Comparison of ENCODE assay signal across 8 mouse cellular contexts in genomic region chr14:55101592-55101991, GRCm38 (mm10). TPM values are rescaled to one million over a fixed set of nuclear protein-coding genes. Genes with fewer than 3 reads are reported as not detected.
DNase-seq lines count a peak whose midpoint lies in the region; ATAC-seq and TF ChIP-seq lines count a peak whose summit lies in the region.

No protein-coding gene starts in this region.

- no peaks in the 10 kb centered on the region for H3K9me3 ChIP-seq in ES-E14 (ENCODE audit: control insufficient read depth, insufficient read depth, low read depth, low read length)
- no peaks in the 10 kb centered on the region for H3K9me3 ChIP-seq in liver, embryonic 14.5 days (ENCODE audit: control insufficient read depth, low read length)

- 45% methylated on average over 4 of the region's 4 CpGs for WGBS in liver, embryonic 14.5 days (ENCODE audit: insufficient replicate concordance)

- no peak overlapping the region for H3K4me2 ChIP-seq in liver, embryonic 14.5 days (ENCODE audit: low read depth)

- DNase-seq in CD4-positive, CD25-positive, alpha-beta regulatory T cell, adult 2 months (ENCODE audit: low read depth, low spot score) = peak; percentile 77
- DNase-seq in layer of hippocampus, adult 2 months (ENCODE audit: low spot score in 2 of 2) = peak; percentile 70 to 71
- no peak for DNase-seq in layer of hippocampus, adult 11-12 months (ENCODE audit: low spot score)
- no peak for DNase-seq in ES-E14 (ENCODE audit: low read depth, low spot score)
- DNase-seq in cerebellum, postnatal 25 days = peak; percentile 78 to 85
- peak in 1 of 3 experiments; percentile 30 for DNase-seq in liver, embryonic 14.5 days (ENCODE audit: low read depth in 3 of 3, low spot score in 3 of 3)
- peak; percentile 58 for DNase-seq in thymus, postnatal 0 days (ENCODE audit: low spot score)

- H3K4me3 ChIP-seq in layer of hippocampus, adult 2 months = no peak overlapping the region
- peak overlapping the region in 1 of 2 experiments; percentile 16; a peak in 2 of 4 replicates for H3K4me3 ChIP-seq in ES-E14 (ENCODE audit: insufficient read depth in 1 of 2, low read depth in 1 of 2, low read length in 2 of 2, poor library complexity in 1 of 2, severe bottlenecking in 1 of 2)
- H3K4me3 ChIP-seq in liver, embryonic 14.5 days (ENCODE audit: insufficient read depth in 1 of 2, low read depth in 2 of 2, low read length in 2 of 2) = no peak overlapping the region

- no peak overlapping the region for H3K27ac ChIP-seq in layer of hippocampus, adult 2 months
- H3K27ac ChIP-seq in ES-E14 (ENCODE audit: insufficient read depth, low read depth, low read length, poor library complexity, severe bottlenecking) = no peak overlapping the region
- no peak overlapping the region for H3K27ac ChIP-seq in liver, embryonic 14.5 days

- H3K9ac ChIP-seq in ES-E14 (ENCODE audit: insufficient read depth, low read depth, low read length, poor library complexity, severe bottlenecking) = peak overlapping the region; percentile 41; the same call in 1 of the 2 replicates
- H3K9ac ChIP-seq in liver, embryonic 14.5 days (replicated peaks) = no peak overlapping the region

- no peaks in the 10 kb centered on the region for H3K27me3 ChIP-seq in liver, embryonic 14.5 days (ENCODE audit: control insufficient read depth, insufficient read depth, low read length)

- ATAC-seq in CD4-positive, CD25-positive, alpha-beta regulatory T cell, adult 4 months = no peak
- ATAC-seq in liver, embryonic 14.5 days (ENCODE audit: insufficient read depth) = no peak

- peak; percentile 95; the same call in 1 of the 2 replicates for TF ChIP-seq CTCF in layer of hippocampus, adult 2 months (conservative IDR thresholded peaks at IDR 0.05)
- TF ChIP-seq CTCF in liver, embryonic 14.5 days (IDR thresholded peaks at IDR 0.05; ENCODE audit: low read depth) = peak; percentile 76

- H3K36me3 ChIP-seq in ES-E14 (ENCODE audit: control insufficient read depth, insufficient read depth, low read length, poor library complexity, severe bottlenecking) = peaks cover 11% of the 10 kb centered on the region; the same call in 1 of the 2 replicates
- H3K36me3 ChIP-seq in liver, embryonic 14.5 days (replicated peaks; ENCODE audit: control insufficient read depth, insufficient read depth, low read depth) = no peaks in the 10 kb centered on the region; the same call in 1 of the 2 replicates

- in situ Hi-C loops in ES-E14 (cut with MboI; ENCODE audit: low sequenced_read_pairs in 2 of 2, unreplicated experiment in 2 of 2) = loop anchor here in 1 of 2 experiments (5.0 kb wide), 1 partner anchor 74 kb away; no protein-coding TSS in a partner anchor

- peaks cover 2 to 30% of the 10 kb centered on the region in 2 experiments; a peak in 1 of 4 replicates for H3K4me1 ChIP-seq in ES-E14 (ENCODE audit: control insufficient read depth in 2 of 2, insufficient read depth in 2 of 2, low read length in 2 of 2, poor library complexity in 1 of 2)
- peaks cover 1 to 7% of the 10 kb centered on the region in 2 experiments for H3K4me1 ChIP-seq in liver, embryonic 14.5 days (replicated peaks; ENCODE audit: control insufficient read depth in 2 of 2, insufficient read depth in 2 of 2, low read length in 1 of 2)

- TF ChIP-seq EP300 in liver, embryonic 14.5 days (IDR thresholded peaks at IDR 0.05; ENCODE audit: low read depth) = no peak

TF ChIP-seq in ES-E14, 5 proteins besides CTCF, POLR2A, EP300 and RAD21:
- no peak; the same call in 1 of the 2 replicates for TF ChIP-seq ZC3H11A (IDR thresholded peaks at IDR 0.05; ENCODE audit: borderline replicate concordance, low read depth, low read length)
- no peak for TF ChIP-seq ZNF384 (IDR thresholded peaks at IDR 0.05; ENCODE audit: low read depth, low read length)
- no peak for TF ChIP-seq MAFK (IDR thresholded peaks at IDR 0.05; ENCODE audit: insufficient read depth, low read depth, low read length)
- no peak for TF ChIP-seq CHD2 (IDR thresholded peaks at IDR 0.05; ENCODE audit: low read depth, low read length)
- no peak for TF ChIP-seq HCFC1 (IDR thresholded peaks at IDR 0.05; ENCODE audit: borderline replicate concordance, insufficient read depth, low read length)

RNA-seq across cellular contexts. Expression of gene Ap1g2, which starts 4.8 kb away (rescaled TPM):
- 100 to 1,000 TPM; 110 to 194 TPM for polyA plus RNA-seq in CD4-positive, CD25-positive, alpha-beta regulatory T cell, adult 4 months (2017; shearing (Covaris generic))
- 10 to 100 TPM; 15.4 to 19.3 TPM for total RNA-seq in layer of hippocampus, adult 2 months (2021)
- total RNA-seq in ES-E14 (2012; rRNA removed) = 5.9 and 14.1 TPM in 2 replicates
- 12.7 and 13.4 TPM in 2 replicates for polyA plus RNA-seq in liver, embryonic 14.5 days (2012; rRNA removed)
- 18.6 and 21.2 TPM in 2 replicates for polyA plus RNA-seq in liver, embryonic 14.5 days (2014; fragmentation: Nextera tagmentation; extraction: Ambion mirVana)
- polyA plus RNA-seq in thymus, postnatal 0 days (2015; fragmentation: Nextera tagmentation; extraction: Ambion mirVana) = 32.0 and 38.3 TPM in 2 replicates

RNA-seq across cellular contexts. Expression of gene Thtpa, which starts 7.0 kb away (rescaled TPM):
- 10 to 100 TPM; 11.6 to 17.9 TPM for polyA plus RNA-seq in CD4-positive, CD25-positive, alpha-beta regulatory T cell, adult 4 months (2017; shearing (Covaris generic))
- 10 to 100 TPM; 19.3 to 23.7 TPM for total RNA-seq in layer of hippocampus, adult 2 months (2021)
- 7.9 and 11.9 TPM in 2 replicates for total RNA-seq in ES-E14 (2012; rRNA removed)
- 2.0 and 2.6 TPM in 2 replicates for polyA plus RNA-seq in liver, embryonic 14.5 days (2012; rRNA removed)
- 4.3 and 4.6 TPM in 2 replicates for polyA plus RNA-seq in liver, embryonic 14.5 days (2014; fragmentation: Nextera tagmentation; extraction: Ambion mirVana)
- polyA plus RNA-seq in thymus, postnatal 0 days (2015; fragmentation: Nextera tagmentation; extraction: Ambion mirVana) = 9.8 and 10.3 TPM in 2 replicates

RNA-seq across cellular contexts. Expression of gene Zfhx2, which starts 9.5 kb away (rescaled TPM):
- polyA plus RNA-seq in CD4-positive, CD25-positive, alpha-beta regulatory T cell, adult 4 months (2017; shearing (Covaris generic)) = 1 to 10 TPM; 4.2 to 4.6 TPM
- 10 to 100 TPM; 55.5 to 67.3 TPM for total RNA-seq in layer of hippocampus, adult 2 months (2021)
- total RNA-seq in ES-E14 (2012; rRNA removed) = 9.4 and 12.4 TPM in 2 replicates
- 0.26 and 0.29 TPM in 2 replicates for polyA plus RNA-seq in liver, embryonic 14.5 days (2012; rRNA removed)
- polyA plus RNA-seq in liver, embryonic 14.5 days (2014; fragmentation: Nextera tagmentation; extraction: Ambion mirVana) = 0.61 and 0.62 TPM in 2 replicates
- polyA plus RNA-seq in thymus, postnatal 0 days (2015; fragmentation: Nextera tagmentation; extraction: Ambion mirVana) = 1.1 and 1.5 TPM in 2 replicates

RNA-seq across cellular contexts. Expression of gene Jph4, which starts 15.1 kb away (rescaled TPM):
- polyA plus RNA-seq in CD4-positive, CD25-positive, alpha-beta regulatory T cell, adult 4 months (2017; shearing (Covaris generic)) = not detected
- 100 to 1,000 TPM; 453 to 476 TPM for total RNA-seq in layer of hippocampus, adult 2 months (2021)
- total RNA-seq in ES-E14 (2012; rRNA removed) = 1.7 and 3.8 TPM in 2 replicates
- 0.04 and 0.15 TPM in 2 replicates for polyA plus RNA-seq in liver, embryonic 14.5 days (2012; rRNA removed)
- polyA plus RNA-seq in liver, embryonic 14.5 days (2014; fragmentation: Nextera tagmentation; extraction: Ambion mirVana) = 0.04 TPM in 1 of 2 replicates, not detected in the other
- 0.09 TPM in 2 replicates for polyA plus RNA-seq in thymus, postnatal 0 days (2015; fragmentation: Nextera tagmentation; extraction: Ambion mirVana)

Comparison
In these comparisons a context has a peak if more than half of its experiments do, and no peak if none do; other contexts are left out.
1. DNase-seq: peak in CD4-positive, CD25-positive, alpha-beta regulatory T cell, adult 2 months (single experiment), layer of hippocampus, adult 2 months (2 of 2), cerebellum, postnatal 25 days (2 of 2) and thymus, postnatal 0 days (single experiment); none in layer of hippocampus, adult 11-12 months (single experiment) and ES-E14 (single experiment).